In genomic region chr3:89337721-89338578, GRCm38 (mm10) we compare ENCODE assay signal across 8 mouse cellular contexts. TPM values are rescaled to one million over a fixed set of nuclear protein-coding genes. Genes with fewer than 3 reads are reported as not detected.
DNase-seq lines count a peak whose midpoint lies in the region; ATAC-seq and TF ChIP-seq lines count a peak whose summit lies in the region.

Efna4 (minus strand) TSS chr3:89338028.

- H3K27ac ChIP-seq in embryonic facial prominence, embryonic 15.5 days (replicated peaks), result peak within 1 kb of the TSS; percentile 91
- H3K27ac ChIP-seq in hindbrain, embryonic 16.5 days (ENCODE audit: low read depth, low read length), result peak within 1 kb of the TSS; percentile 66
- H3K27ac ChIP-seq in liver, adult 2 months (replicated peaks; ENCODE audit: insufficient read depth, low read depth, low read length), result no peak within 1 kb of the TSS
- H3K27ac ChIP-seq in neural tube, embryonic 11.5 days (ENCODE audit: low read depth, low read length), result peak within 1 kb of the TSS; percentile 87

- H3K9ac ChIP-seq in embryonic facial prominence, embryonic 15.5 days, result peak within 1 kb of the TSS; percentile 87
- peak within 1 kb of the TSS; percentile 84 for H3K9ac ChIP-seq in hindbrain, embryonic 16.5 days (ENCODE audit: low read depth, low read length)
- peak within 1 kb of the TSS; percentile 72 for H3K9ac ChIP-seq in liver, adult 2 months (ENCODE audit: low read depth, low read length)
- peak within 1 kb of the TSS; percentile 93 for H3K9ac ChIP-seq in neural tube, embryonic 11.5 days (ENCODE audit: low read length)

- H3K4me1 ChIP-seq in embryonic facial prominence, embryonic 15.5 days, result peaks cover 51% of the 10 kb centered on the region
- peaks cover 31% of the 10 kb centered on the region for H3K4me1 ChIP-seq in hindbrain, embryonic 16.5 days (ENCODE audit: control insufficient read depth, insufficient read depth, low read depth, low read length)
- peaks cover 5% of the 10 kb centered on the region; the same call in 1 of the 2 replicates for H3K4me1 ChIP-seq in liver, adult 2 months (ENCODE audit: control insufficient read depth, insufficient read depth, low read length)
- peaks cover 32% of the 10 kb centered on the region for H3K4me1 ChIP-seq in neural tube, embryonic 11.5 days (ENCODE audit: control insufficient read depth, insufficient read depth, low read length)

- peaks cover 34% of the 10 kb centered on the region for H3K36me3 ChIP-seq in embryonic facial prominence, embryonic 15.5 days
- H3K36me3 ChIP-seq in hindbrain, embryonic 16.5 days (ENCODE audit: control insufficient read depth, insufficient read depth, low read length), result no peaks in the 10 kb centered on the region; the same call in 1 of the 2 replicates
- H3K36me3 ChIP-seq in liver, adult 2 months (ENCODE audit: control insufficient read depth, insufficient read depth, low read length), result no peaks in the 10 kb centered on the region
- H3K36me3 ChIP-seq in neural tube, embryonic 11.5 days (ENCODE audit: control insufficient read depth, insufficient read depth, low read length), result peaks cover 3% of the 10 kb centered on the region; the same call in 1 of the 2 replicates

- ATAC-seq in embryonic facial prominence, embryonic 15.5 days (ENCODE audit: insufficient number of reproducible peaks, low FRiP score, low TSS enrichment, low read depth), result peak; percentile 89
- ATAC-seq in hindbrain, embryonic 16.5 days, result peak; percentile 78
- peak; percentile 79 for ATAC-seq in neural tube, embryonic 11.5 days (ENCODE audit: insufficient read depth, low FRiP score, low TSS enrichment)

- no peaks in the 10 kb centered on the region for H3K79me2 ChIP-seq in liver, adult 2 months (ENCODE audit: control insufficient read depth, insufficient read depth, low read length)

- no peaks in the 10 kb centered on the region for H3K9me3 ChIP-seq in embryonic facial prominence, embryonic 15.5 days (replicated peaks)
- no peaks in the 10 kb centered on the region for H3K9me3 ChIP-seq in hindbrain, embryonic 16.5 days (ENCODE audit: control insufficient read depth, low read length)
- no peaks in the 10 kb centered on the region for H3K9me3 ChIP-seq in neural tube, embryonic 11.5 days (ENCODE audit: control insufficient read depth, low read length)

- no peaks in the 10 kb centered on the region for H3K27me3 ChIP-seq in embryonic facial prominence, embryonic 15.5 days
- no peaks in the 10 kb centered on the region for H3K27me3 ChIP-seq in hindbrain, embryonic 16.5 days (replicated peaks; ENCODE audit: control insufficient read depth, insufficient read depth, low read length)
- H3K27me3 ChIP-seq in liver, adult 2 months (ENCODE audit: control insufficient read depth, insufficient read depth, low read length), result 0 out of 2 replicates have a peak, but pooled peaks cover 2% of the 10 kb centered on the region
- H3K27me3 ChIP-seq in neural tube, embryonic 11.5 days (ENCODE audit: control insufficient read depth, insufficient read depth, low read length), result no peaks in the 10 kb centered on the region

- no peak for TF ChIP-seq CTCF in liver, adult 2 months (IDR thresholded peaks at IDR 0.05; ENCODE audit: low read depth, low read length)

- peak within 1 kb of the TSS; percentile 94 for H3K4me3 ChIP-seq in embryonic facial prominence, embryonic 15.5 days (replicated peaks)
- peak within 1 kb of the TSS; percentile 77 for H3K4me3 ChIP-seq in hindbrain, embryonic 16.5 days (ENCODE audit: low read length)
- peak within 1 kb of the TSS; percentile 66 for H3K4me3 ChIP-seq in liver, adult 2 months (ENCODE audit: insufficient read depth, low read depth, low read length)
- peak within 1 kb of the TSS; percentile 88 for H3K4me3 ChIP-seq in neural tube, embryonic 11.5 days (ENCODE audit: low read depth, low read length)

- no peak for TF ChIP-seq POLR2A in liver, adult 2 months (IDR thresholded peaks at IDR 0.05; ENCODE audit: extremely low read depth, insufficient read depth, low read length)

- WGBS in embryonic facial prominence, embryonic 15.5 days, result 0% methylated on average over 44 of the region's 44 CpGs
- WGBS in hindbrain, embryonic 16.5 days, result under 1% methylated on average over 44 of the region's 44 CpGs
- 3% methylated on average over 44 of the region's 44 CpGs for WGBS in liver, adult 2 months
- WGBS in neural tube, embryonic 11.5 days, result under 1% methylated on average over 44 of the region's 44 CpGs

- peak; percentile 30 for DNase-seq in cerebellum, adult 9-11 months
- no peak for DNase-seq in cerebellum, adult 8-10 months
- DNase-seq in MEL-GATA-1-ER (ENCODE audit: extremely low read depth, low read depth), result peak; percentile 69
- DNase-seq in liver, adult 2 months (ENCODE audit: extremely low read depth, low read depth, low spot score), result no peak
- peak; percentile 85 for DNase-seq in neural tube, embryonic 11.5 days (ENCODE audit: low spot score)
- no peak for DNase-seq in frontal cortex, postnatal 14 days (ENCODE audit: low spot score in 2 of 2)

- peak within 1 kb of the TSS; percentile 58 for H3K4me2 ChIP-seq in embryonic facial prominence, embryonic 15.5 days (replicated peaks)
- peak within 1 kb of the TSS; percentile 98 for H3K4me2 ChIP-seq in hindbrain, embryonic 16.5 days (ENCODE audit: low read length)
- H3K4me2 ChIP-seq in neural tube, embryonic 11.5 days (ENCODE audit: low read depth), result peak within 1 kb of the TSS; percentile 59

RNA-seq across cellular contexts. Expression of gene Efna4, which starts in this region (rescaled TPM):
- 28.1 and 31.0 TPM in 2 replicates for polyA plus RNA-seq in embryonic facial prominence, embryonic 15.5 days (2015; fragmentation: Nextera tagmentation; extraction: Ambion mirVana)
- 3.9 and 5.0 TPM in 2 replicates for polyA plus RNA-seq in hindbrain, embryonic 16.5 days (2015; fragmentation: Nextera tagmentation; extraction: Ambion mirVana)
- not detected in 2 replicates for total RNA-seq in liver, adult 2 months (2014; rRNA removed)
- polyA plus RNA-seq in liver, adult 2 months (2012; rRNA removed), result 0.06 and 0.27 TPM in 2 replicates
- 20.5 and 21.6 TPM in 2 replicates for polyA plus RNA-seq in neural tube, embryonic 11.5 days (2014; fragmentation: Nextera tagmentation; extraction: Ambion mirVana)

Comparison
In these comparisons a context has a peak if more than half of its experiments do, and no peak if none do; other contexts are left out.
1. DNase-seq: peak in cerebellum, adult 9-11 months (single experiment), MEL-GATA-1-ER (single experiment) and neural tube, embryonic 11.5 days (single experiment); none in cerebellum, adult 8-10 months (single experiment), liver, adult 2 months (single experiment) and frontal cortex, postnatal 14 days (0 of 2).
2. Peak in every context shown above with its lines, with median percentiles within 50 percentile points of each other: ATAC-seq, H3K4me2 ChIP-seq, H3K4me3 ChIP-seq and H3K9ac ChIP-seq.